Mouse (Mus musculus) kidney, adult 9 months (tissue): ENCODE data around the gene Tbc1d30.
A peak's percentile ranks its signal among the peaks of the same experiment; 100 is the strongest.

Experiments
- DNase-seq: peaks from one replicate; pipeline ENCODE4 v3.0.0; 2022

The Tbc1d30 gene

DNA sequence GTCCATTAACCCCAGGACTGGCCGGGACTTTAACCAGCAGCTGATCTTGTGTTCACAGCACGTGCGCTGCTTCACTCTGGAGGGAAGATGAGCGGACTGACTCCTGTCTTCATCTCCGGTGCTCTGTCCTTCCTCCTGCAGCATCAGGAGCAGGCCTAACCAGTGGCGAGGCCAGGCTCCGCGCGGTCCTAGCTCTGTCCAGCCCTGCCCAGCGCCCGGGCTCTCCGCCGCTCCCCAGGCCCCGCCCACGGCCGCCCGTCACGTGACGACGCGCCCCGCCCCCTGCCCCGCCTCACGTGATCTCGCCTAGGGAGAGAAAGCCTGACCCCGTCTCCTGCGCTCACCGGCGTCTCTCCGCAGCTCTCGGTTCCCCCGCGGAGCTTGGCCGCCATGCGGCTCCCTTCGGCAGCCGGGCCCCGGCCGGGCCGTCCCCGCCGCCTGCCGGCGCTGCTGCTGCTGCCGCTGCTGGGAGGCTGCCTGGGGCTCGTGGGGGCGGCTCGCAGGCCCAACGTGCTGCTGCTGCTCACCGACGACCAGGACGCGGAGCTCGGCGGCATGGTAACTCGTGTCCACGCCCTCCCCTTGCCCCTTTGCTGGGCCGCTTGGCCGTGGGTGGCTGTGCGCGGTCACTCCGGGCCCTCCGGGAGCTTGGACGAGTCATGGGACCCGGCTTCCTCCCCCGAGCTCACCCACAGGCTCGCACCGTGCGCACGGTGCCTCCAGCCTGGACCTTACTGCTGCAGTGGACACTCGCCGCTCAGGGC is 13.9 kb upstream of the Tbc1d30 start, which contains the start of gene Gns:
Gns (plus strand) TSS at position 290 of the 764 bp plus-strand sequence.
- DNase-seq = peak; percentile 87

- DNase-seq = peak; percentile 51
These were observed 13.2 kb upstream of the Tbc1d30 start for GRCm38 (mm10) chr10:121364306-121364705.

- DNase-seq = no peak
These were observed 12.1 kb upstream of the Tbc1d30 start for GRCm38 (mm10) chr10:121363201-121363600.

GRCm38 (mm10) chr10:121360358-121360757 is 9.3 kb upstream of the Tbc1d30 start:
- DNase-seq = no peak

DNA sequence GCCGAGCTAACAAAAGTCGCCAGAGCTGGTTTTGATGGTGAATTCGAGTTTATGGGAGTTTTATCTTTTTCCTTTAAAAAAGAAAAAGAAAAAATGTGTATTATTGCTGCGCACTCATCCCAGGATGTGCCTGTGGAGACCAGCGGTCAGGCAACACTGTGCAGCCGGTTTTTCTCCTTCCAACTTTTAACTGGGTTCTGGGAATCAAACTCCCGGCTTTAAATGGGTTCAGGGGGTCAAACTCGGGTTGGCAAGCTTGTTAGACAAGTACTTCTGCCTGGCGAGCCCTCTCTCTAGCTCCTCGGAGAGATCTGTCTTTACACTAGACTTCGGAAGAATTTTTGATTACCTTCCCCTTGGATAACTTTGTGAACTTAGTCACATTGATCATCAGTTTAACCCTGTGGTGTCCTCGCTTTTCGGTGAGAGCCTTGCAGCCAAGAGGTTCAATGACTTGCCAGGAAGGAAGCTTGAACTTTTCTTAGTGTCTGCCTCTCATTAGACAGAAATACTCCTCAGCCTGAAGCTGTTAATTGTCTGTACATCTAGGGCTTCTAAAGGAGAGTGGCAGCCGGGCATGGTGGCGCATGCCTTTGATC is 713 bp upstream of the Tbc1d30 start:
- DNase-seq = no peak

DNA sequence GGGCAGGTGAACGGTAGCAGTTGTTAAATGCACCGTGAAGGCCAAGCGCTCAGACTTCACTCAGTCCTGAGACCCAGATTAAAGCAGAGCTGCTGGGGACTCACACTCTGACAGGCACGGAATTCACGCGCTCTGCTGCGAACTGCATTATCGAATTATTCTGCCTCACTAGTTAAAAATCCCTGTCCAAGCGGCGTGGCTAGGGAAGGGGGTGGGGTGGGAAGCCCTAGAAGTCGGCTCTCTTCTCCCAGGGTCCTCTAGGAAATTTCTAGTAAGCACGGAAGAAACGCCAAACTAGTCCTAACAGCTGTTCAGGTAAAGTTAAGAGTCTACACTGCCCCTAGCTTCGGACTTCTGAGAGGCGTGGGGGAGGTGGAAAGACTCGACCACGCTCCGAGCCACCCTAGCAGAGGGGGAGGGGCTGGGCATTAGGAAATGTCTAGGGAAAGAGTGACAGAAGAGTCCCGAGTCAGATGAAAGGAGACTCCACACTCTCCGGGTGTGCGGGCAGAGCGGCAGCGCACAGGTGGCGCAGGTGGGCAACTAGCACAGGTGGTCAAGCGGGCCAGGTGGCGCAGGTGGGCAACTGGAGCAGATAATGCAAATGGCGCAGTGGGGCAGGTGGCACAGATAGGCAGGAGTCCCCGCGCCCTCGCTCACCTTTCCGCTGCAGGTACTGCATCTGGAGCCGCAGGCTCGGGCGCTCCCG is 567 bp downstream of the Tbc1d30 start:
- DNase-seq = no peak

DNA sequence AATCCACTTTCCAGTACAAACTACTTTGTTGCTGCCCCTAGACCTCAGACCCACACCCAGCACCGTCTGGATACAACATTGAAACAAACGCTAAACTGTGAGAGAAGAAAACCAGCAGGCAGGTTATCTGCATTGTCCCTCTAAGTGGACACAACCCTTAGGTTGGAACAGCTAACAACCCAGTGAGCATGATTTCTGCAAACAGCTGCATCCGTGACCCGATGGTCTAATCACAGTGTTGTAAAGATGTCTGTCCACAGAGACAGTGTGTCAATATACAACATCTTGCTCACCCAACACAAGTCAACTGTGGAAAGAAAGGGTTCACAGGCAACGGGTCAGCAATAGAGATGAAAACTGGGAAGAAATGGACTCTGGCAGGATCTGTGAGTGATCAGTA is 1.8 kb downstream of the Tbc1d30 start:
- no peak for DNase-seq

- DNase-seq = peak; percentile 40
These were observed 7.2 kb downstream of the Tbc1d30 start for GRCm38 (mm10) chr10:121343867-121344266.

DNA sequence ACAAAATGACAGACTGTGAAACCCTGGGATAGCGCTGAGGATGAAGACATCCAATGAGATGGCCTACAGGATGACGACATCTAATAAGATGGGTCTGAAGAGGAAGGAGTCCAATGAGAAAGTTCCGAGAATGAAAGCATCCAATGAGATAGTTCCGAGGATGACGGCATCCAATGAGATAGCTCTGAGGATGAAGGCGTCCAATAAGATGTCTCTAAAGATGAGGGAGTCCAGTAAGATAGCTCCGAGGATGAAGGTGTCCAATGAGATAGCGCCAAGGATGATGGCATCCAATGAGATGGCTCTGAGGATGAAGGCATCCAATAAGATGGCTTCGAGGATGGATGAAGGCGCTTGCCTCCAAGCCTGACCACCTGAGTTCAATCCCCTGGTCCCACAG is 8.8 kb downstream of the Tbc1d30 start:
- DNase-seq = no peak

GRCm38 (mm10) chr10:121340754-121341593 is 10.1 kb downstream of the Tbc1d30 start:
- no peak for DNase-seq

GRCm38 (mm10) chr10:121336536-121336935 is 14.5 kb downstream of the Tbc1d30 start:
- peak; percentile 53 for DNase-seq

DNA sequence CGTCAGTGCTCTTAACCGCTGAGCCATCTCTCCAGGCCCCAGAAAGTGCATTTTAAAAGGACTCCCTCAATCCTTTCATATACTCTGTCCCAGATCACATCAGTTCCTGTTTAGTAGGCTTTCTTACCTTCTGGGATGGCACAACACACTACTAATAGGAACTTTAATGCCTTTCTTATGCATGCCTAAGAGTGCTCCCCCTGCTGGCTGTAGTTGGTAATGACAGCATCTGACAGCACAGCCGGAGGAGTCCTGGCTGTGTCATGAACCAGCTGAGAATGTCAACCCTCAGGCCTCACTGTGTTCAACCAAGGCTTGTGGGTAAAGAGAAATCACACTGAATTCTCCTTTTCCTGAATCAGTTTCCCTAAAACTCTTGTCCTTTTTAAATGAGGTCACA is 16.5 kb downstream of the Tbc1d30 start:
- DNase-seq = peak; percentile 74

GRCm38 (mm10) chr10:121330940-121331339 is 20.1 kb downstream of the Tbc1d30 start:
- peak; percentile 67 for DNase-seq

- no peak for DNase-seq
These were observed 21.5 kb downstream of the Tbc1d30 start for GRCm38 (mm10) chr10:121329586-121329985.

- DNase-seq = no peak
These were observed 24.9 kb downstream of the Tbc1d30 start for GRCm38 (mm10) chr10:121326167-121326566.

- peak; percentile 52 for DNase-seq
These were observed 27.6 kb downstream of the Tbc1d30 start for GRCm38 (mm10) chr10:121323493-121323892.

DNA sequence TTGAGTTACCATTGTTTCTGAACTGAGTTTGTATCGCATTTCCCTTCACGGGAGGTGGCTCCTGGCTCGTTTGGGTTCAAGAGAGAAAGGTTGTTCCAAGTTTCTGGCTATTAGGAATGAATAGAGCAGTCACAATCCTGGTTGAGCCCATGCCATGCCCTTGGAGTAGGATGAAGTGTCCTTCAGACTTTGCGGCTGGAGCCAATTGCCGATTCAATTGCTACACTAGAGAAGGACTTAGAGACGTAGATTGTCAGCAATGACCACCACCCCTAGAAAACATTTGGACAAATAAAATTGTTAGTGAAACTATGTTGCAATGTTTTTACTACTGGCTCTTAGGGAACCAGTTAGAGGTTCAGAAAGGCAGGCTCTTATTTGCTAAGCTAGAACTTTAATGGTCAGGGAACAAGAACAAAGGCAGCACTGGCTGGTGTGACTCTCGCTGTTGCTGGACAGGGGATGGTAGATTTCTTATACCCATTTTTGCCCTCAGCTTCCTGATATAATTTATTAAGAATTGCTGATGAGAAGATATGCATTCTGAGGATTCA is 32.6 kb downstream of the Tbc1d30 start:
- DNase-seq = no peak

GRCm38 (mm10) chr10:121316361-121316760 is 34.7 kb downstream of the Tbc1d30 start:
- no peak for DNase-seq

DNA sequence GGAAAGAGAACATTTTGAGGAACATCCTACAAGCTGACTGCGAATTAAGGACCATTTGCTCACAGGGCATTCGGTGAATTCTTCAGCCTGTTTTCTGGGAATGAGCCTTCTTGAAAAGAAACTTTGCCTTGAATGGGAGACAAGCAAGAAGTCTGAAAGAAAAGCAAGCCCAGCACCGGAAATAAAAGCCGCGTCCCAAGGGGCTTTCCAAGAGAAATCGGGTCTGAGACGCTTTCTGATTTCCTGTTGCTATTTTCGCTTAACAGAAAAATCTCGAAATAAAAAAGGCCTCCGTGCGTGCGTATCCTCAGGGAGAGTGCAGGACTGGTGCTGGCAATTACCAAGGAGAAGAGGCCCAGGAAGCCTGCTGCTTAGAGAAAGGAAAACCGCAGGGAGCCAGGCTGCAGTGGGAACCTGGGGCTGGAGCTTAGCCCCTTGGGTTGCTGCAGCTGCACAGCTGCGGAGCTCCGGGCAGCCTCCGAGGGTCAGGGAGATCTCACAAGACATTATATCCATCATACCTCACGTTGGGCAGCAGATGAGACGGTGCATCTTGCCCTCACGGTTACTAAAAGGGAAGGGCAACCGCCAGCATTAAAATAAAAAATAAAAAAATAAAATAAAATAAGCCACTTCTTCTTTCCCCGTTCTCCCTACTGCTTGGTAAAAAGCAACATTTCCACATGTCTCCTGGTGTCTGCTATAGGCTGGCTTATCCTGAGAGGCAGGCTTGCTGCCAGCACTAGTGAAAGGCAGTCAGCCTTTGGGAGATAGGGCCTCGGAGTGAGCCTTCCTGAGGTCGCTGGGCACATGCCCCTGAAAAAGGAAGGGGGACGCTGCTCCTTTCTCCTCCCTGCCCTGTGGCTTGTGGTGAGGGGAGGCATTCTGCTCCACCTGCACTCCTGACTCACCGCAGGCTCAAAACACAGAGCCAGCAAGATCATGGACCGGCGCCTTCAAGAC is 35.5 kb downstream of the Tbc1d30 start:
- peak; percentile 20 for DNase-seq

GRCm38 (mm10) chr10:121314186-121314585 is 36.9 kb downstream of the Tbc1d30 start:
- DNase-seq = no peak

GRCm38 (mm10) chr10:121313049-121313448 is 38.0 kb downstream of the Tbc1d30 start:
- DNase-seq = no peak
